Mouse (Mus musculus) mesoderm, embryonic 11.5 days (tissue): ENCODE data around the gene Phxr2.
A peak's percentile ranks its signal among the peaks of the same experiment; 100 is the strongest.

ENCODE experiments used
- DNase-seq: peaks from one replicate; pipeline ENCODE4 v3.0.0-alpha.2; 2012; ENCODE audit warnings: low read depth, low spot score

The Phxr2 gene

DNA sequence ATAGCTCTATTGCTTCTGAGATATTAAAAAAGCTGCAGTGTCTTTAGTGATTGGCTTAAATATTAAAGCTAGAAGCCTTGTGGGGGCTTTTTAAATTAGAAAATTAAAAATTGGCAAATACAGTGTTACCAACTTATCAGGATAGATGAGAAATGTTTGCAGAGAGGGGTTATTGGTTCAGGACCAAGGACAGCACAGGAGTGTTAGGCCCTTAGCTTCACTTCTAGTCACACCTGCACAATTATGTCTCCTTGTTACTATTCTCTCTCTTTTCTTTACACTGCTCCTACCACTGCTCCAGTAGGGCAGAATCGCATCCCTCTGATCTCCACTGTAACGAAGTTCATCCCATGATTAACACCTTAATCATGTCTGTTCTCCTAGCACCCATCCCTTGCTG lies 31.0 kb downstream of the Phxr2 start:
- DNase-seq, result peak; percentile 47

DNA sequence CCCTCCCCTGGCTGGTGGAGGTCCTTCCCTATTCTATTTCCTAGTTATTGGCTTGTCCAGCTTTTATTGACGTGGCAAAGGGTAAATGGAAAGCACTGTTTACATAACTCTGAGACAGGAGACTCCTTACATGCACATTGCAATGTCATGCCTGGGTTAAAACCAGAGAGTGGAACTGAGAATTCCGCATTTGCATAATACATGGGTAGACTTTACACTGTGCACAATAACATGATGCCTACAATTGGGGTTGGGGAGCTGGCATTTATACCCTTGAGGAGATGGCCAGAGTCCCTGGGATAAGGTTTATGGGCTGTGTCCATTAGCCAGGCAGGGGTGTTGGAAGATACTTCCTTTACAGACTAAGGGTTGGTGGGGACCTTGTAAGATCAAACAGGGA lies 32.8 kb downstream of the Phxr2 start:
- DNase-seq, result no peak

DNA sequence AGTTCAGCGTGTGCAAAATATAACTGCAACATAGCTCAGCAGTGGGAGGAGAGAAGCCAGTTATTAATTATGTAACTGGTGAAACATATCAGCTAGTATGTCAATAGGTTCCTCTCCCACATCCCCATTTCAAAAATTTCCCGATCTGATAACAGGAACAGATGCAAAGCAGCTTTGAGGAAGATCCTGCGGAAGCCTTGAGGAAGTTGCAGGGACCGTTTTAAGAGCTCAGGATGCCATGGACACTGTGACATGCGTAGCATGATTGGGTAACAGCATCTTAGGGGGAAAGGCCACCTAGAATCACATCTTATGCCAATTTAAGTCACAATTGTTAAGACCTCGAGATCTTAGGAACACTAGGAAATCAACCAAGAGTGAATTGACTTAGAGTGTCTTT lies 36.2 kb downstream of the Phxr2 start:
- no peak for DNase-seq

DNA sequence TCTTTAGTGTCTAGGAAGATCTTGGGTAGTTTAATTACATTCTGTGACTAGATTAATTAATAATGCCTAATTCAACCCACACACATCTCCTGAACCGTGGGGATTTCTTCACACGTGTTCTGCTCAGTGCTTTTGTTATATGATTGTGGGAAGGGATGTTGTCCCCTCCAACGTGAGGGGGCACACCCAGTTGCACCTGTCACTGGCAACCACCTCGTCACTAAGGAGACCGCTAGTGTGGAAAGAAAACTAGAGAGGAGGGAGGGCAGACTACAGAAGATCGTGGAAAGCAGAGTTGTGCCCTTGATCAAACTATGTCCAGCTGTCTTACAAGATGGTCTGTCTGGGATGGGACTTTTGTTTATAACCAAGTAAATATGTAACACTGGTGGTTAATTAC lies 40.1 kb downstream of the Phxr2 start:
- no peak for DNase-seq

DNA sequence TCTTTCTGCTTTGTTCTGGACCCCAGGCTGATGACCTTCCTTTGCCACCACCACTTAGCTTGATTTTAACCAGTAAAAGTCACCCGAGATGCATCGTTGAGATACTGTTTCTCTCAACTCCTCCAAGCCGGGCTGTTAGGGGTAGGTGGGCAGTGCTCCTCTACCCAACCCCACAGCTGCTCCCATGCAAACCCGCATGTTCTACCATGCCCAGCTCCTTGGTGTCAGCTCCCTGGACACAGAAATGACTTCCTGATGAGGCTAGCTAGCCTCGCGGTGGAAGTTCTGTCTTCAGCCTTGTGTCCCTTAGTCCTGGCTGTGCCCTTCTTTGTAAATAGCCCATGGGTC lies 40.9 kb downstream of the Phxr2 start:
- DNase-seq, result no peak

DNA sequence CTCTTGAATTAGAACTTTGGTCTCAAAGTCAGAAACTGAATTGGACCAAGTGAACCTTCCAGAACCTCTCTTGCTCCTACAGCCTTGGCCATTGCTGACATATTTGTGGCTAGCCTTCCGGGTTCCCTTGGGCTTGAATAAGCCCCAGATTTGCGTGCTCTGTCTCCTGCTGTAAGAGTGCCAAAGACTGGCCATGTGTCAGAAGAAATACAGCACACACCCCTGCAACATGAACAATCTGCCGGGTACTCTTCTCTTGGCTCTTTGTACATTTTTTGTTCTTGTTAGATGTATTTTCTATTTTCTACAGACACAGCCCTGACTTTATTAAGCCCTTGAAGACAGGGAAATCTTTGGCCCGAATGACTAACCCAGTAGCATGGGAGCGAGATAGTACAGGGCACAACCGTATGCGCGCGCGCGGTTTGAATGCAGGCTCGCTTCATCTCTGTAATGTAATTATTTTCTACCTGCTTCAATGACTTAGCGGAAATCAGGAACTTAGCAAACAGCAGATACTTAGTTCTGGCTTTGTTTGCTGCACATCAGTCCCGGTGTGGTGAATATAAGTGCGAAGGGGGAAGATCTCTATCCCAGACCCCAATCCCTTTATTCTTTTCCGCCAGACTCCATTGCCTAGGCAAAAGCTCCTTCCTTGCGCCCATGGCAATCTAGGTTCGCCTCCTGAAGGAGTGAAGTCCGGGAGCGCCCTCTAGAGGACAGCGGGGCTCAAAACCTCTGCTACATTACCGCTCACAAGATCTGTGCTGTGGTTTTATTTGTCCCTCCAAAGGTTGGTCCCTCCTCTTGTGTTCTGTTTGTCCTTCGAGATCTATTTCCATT lies 41.5 kb downstream of the Phxr2 start:
- peak; percentile 90 for DNase-seq

DNA sequence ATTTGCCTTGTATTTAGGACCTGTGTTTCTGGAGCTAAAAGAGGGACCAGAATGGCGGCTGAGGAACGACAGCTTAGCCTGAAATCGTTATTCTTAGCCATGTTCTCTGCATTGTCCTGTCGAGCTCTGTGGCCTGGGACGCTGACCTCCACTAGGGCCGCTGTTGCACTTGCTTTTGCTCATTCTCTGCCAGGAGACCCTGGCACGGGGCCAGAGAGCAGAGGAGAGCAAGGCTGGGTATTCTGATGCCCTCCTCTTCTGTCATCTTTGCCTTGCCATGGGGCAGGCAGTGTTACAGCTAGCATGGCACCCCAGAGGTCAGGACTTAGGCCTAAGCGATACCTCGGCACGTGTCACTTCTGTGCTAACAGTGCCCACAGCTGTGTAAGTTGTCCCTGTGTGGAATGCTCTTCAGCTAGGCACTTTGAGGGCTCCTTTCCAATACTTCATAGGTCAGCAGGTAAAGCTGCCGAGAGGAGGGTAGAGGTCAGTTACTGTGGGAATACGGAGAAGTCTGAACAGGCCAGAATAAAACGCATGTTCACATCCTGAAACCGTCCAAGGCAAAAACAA lies 42.6 kb downstream of the Phxr2 start:
- DNase-seq, result no peak

DNA sequence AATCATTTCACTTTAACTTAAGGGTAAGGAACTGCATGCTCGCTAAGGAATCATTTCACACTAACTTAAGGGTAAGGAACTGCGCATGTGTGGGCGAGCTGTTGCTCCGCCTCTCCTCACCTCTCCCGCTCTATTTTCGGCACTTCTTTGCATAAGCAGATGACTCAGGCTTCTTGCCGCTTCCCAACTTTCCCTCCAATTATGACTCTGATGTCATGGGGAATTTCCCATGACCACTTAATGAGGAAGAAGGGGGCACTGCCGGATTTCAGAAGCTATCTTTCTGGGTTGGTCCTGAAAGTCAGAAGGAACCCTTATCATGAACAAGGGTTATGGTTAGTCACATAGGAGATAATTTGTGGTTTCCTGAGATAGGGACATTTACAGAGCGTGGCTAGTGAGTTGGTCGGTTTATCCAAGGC lies 44.5 kb downstream of the Phxr2 start:
- DNase-seq, result no peak

DNA sequence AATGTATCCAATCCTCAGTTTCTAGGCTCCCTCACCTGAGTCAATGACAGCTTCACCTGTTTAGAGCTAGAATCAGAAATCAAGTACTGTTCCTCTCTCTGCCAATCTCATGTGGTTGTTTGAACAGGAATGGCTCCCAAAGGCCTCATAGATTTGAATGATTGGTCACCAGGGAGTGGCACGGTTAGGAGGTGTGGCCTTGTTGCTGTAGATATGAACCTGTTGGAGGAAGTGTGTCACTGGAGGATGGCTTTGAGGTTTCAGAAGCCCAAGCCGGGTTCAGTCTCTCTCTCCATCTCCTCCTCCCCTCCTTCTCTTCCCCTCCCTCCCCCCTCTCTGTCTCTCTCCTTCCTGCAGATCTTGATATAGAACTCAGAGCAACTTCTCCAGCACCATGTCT lies 47.5 kb downstream of the Phxr2 start:
- DNase-seq, result no peak

DNA sequence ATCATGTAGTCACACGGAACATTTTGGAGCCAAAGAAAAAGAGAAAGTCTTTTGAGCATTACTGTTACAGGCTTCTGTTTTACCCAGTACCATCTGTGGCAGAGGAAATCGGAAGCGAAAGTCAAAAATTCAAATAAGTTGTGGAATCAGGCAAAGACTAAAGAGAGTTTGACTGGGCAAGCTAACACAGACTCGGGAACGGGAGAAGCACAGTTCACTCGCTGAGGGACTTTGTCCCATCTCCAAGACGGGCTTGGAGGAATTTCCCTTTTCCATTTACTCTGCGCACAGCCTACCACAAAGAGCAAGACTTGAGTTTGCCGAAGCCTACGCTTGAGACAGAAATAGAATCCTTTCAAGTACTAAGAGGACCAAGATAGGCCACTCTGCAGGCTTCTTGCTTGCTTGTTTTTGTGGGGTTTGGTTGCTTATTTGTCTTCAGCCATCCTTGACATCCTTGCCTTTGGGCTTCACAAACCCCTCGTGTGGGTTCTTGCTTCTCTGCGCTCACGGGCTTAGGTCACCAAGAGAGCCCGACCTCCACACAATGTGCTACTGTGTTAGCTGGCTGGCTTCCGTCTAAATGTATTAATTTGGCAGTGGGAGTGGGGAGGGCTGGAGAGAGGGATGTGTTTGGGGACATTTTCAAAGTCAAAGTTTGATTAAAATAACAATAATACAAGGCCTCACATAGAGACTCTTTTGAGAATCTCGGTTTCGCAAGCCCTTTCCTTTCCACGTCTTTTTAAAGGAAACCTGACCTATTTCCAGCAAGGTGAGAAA lies 49.8 kb downstream of the Phxr2 start:
- DNase-seq, result no peak
